Mouse (Mus musculus) small intestine, adult 2 months (tissue): Measurements from ENCODE around the gene Ccnl2.

Experiments used
- CTCF ChIP-seq: fragments of 200-500 bp; IDR thresholded peaks from 2 replicates; pipeline ENCODE4 v1.5.1; 2012; ENCODE audit warnings: low read depth, mild to moderate bottlenecking, control low read depth, inconsistent platforms, low read length, moderate library complexity, mixed read lengths; ENCODE audit not compliant: insufficient replicate concordance, insufficient read length; ENCODE audit errors: extremely low read depth
- POLR2A ChIP-seq: fragments of 200-500 bp; IDR thresholded peaks from 2 replicates; pipeline ENCODE4 v1.6.1; 2012; ENCODE audit warnings: low read depth, mild to moderate bottlenecking, control low read depth, inconsistent platforms, low read length, moderate library complexity

- no peak for TF ChIP-seq CTCF
- no peak for TF ChIP-seq POLR2A
These were observed 11.2 kb downstream of the Ccnl2 start for GRCm38 (mm10) chr4:155823443-155823842.
